Mouse (Mus musculus): ENCODE measurements at regions not wholly inside any gene's neighbourhood (a gene's known extent, or its start where the extent isn't known, plus 50 kb on each side); places are given as distances from the start of the nearest gene placed in this dataset.
A peak's percentile ranks its signal among the peaks of the same experiment; 100 is the strongest.

DNA sequence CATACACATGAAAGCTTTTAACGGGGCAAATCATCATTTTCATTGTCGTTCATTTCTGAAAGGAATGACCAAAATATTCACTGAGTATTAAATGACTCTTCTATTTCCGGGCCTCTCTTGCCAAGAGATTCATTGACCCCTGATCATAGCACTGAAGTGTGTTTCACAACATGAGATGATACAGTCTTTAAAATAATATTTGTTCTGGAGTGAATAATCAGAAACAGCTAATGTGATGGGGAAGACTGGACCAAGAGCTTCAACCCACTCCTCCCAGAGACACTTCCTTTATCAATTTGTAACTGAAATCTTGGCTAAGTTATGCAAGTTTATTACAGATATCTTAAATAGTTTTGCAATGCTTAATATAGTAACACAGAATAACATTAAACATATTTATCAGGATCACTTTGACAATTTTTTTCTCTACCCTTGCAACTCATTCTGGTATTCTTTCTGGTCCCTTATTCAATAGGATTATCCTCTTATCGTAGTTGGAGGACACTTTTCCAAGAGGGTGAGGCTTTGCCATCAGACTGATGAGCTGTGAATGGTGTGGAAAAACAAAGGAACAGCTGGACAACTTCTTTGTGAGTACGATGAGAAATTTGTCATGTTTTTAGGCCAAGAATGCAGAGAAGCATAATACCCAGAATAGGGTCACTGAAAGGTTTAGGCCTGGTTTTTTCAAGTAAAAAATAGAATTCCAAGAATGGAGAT, 149.6 kb upstream of the Sema3d start:
- no peak for DNase-seq

DNA sequence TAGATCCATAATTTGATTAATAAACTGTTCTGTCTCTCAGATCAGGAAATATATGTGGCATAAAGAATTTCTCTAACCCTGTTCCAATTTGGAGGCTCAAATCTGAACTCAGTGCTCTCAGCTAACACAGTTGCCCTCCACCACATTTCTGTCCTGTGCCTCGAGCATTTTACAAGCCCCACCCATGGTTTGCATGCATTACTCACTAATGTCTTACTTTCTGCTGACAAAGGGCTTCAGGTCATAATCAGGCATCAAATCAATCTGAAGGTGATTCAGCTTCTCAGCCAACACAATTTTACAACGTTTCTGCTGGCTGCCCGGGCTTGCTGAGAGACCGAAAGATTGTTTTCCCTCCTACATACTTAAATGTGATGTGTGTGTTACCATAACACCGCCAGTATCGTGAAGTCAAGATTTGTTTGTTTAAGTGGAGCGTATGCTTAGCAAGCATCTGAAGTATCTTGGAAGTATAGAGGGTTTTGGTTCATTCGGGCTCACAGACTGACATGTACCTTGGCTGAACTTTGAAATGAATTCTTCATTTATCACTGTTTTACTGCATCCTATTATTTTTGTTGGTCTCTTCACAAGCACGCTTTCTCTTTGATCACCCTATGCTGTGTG, 139.9 kb upstream of the Sema3d start:
- peak; percentile 8 to 25 for DNase-seq

DNA sequence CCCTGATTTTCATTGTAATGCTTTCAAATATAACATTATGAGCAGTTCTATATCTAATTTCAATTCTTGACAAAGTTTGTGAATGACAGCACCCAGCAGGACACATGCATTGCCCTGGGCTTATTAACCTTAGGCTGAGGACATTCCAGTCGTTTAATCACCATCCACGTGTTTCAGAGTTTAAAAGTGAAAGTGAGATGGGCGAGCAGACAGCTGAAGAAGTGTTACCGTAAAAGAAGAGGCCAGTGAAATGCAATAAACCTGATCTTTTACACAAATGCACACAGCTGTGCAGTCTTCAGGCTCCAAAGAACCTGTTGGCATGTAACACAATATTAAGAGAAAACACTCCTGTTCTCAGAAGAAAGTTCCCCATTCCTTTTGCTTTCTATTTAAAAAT, 89.5 kb upstream of the Sema3d start:
- no peak for DNase-seq

DNA sequence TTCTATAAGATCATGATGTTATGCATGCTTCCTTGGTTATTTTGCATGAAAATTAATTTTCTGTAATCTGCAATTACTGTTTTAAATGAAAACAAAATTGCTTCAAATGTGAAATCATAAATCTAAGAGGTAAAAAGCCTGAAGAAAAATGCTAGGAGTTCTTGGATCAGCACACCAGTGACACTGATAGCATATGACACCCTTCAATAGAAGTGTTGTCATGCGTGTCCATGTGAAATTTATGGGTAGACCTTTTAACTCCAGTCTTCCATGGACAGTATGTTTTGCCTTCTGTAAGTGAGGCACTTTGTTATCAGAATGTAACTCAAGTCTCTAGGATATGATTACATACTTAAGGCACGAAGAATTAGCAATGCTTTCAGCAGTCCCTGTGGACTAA, 85.9 kb upstream of the Sema3d start:
- DNase-seq = no peak

DNA sequence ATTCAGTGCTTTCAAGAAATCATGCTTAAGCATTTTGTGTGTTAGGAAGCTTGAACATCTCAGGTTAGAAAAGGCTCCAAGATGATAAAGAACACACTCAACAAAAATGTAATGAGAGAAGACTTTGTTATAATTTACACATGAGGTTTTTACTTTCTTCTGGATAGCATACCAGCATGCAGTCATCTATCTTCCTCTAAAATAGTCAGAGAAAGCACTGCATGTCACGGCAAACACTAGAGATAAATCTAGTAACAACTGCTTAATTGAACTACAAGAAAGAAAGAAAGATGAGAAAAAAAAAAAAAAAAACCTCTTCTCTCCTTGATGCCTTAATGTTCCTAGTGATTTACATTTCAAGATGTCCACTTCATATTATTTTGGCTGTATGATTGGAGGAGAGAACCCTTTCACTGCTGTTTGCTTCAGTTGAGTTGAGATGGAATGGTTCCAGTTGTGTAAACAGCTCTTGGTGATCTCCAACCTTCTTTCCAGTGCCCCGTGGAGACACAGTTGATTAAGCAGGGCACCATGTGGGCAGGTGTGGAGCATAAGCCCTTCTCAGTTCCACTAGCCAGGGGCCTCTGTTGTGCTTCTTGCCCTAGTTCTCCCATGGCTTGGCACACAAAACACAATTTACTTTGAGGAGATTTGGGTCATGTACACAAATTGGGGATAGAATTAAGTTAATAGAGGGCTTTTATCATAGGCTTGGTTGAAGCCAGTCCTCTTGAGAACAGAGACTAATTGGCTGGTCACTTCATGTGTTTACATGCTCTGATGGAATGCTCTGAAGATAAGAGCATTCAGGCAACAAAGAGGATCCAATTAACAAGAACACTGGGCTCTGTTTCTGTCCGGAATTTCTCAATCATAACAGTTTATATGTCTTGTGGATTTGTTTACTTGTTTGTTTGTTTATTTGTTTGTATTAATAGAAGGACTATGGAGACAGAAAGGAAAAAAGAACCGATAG, 81.1 kb upstream of the Sema3d start:
- no peak for DNase-seq

DNA sequence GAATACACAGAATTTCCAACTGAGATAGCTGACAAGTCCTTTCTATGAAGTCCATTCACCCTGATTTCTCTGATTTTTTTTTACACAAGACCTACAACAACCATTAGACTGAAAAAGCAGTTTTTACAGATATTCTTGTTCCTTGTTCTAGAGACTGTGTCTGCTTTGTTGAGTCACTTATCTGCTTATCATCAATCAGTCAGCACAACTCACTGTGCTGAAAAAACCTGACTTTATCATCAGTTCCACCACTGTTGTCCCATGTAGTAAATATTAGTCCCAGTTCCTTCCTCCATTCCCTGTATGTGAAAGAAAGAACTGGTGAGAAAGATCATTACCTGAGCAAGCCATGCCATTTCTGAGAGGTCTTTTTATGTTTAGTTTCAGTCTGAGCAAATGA, 73.8 kb upstream of the Sema3d start:
- no peak for DNase-seq

DNA sequence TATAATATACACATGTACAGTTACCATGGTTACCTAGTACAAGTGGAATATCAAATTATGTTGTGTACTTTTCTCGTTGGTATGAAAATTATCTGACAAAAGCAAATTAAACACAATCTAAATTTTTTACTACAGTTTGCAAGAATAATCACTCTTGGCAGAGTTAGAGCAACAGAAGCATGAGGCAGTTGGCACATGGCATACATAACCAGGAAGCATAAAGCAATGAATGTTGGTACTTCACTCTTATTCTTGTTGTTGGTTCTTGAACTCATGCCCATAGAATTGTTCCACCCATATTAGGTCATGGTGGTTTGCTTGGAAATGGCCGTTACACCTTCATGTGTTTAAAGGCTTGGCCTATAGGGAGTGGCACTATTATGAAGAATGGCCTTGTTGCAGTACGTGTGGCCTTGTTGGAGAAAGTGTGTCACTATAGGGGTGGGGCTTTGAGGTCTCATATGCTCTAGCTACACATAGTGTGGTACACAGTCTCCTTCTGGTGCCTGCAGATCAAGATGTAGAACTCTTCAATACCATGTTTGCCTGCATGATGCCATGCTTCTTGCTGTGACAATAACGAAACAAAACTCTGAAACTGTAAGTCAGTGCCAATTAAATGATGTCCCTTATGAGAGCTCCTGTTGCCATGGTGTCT, 50.4 kb upstream of the Sema3d start:
- DNase-seq = no peak
